Mouse (Mus musculus): ENCODE results near the gene Mgme1. TPM values are rescaled to one million over a fixed set of nuclear protein-coding genes. Genes with fewer than 3 reads are reported as not detected.

Gene Mgme1
- 12.9 and 14.2 TPM in 2 replicates for polyA plus RNA-seq (2015; fragmentation: Nextera tagmentation; extraction: Ambion mirVana)

- H3K4me3 ChIP-seq: peak within 1 kb of the TSS; percentile 77
- H3K27me3 ChIP-seq: no peaks in the 10 kb centered on the region
- WGBS: under 1% methylated on average over 92 of the region's 93 CpGs
- H3K36me3 ChIP-seq: no peaks in the 10 kb centered on the region
- peak within 1 kb of the TSS; percentile 92 for H3K27ac ChIP-seq (replicated peaks)
- H3K4me2 ChIP-seq: peak within 1 kb of the TSS; percentile 83
- peaks cover 32% of the 10 kb centered on the region for H3K4me1 ChIP-seq (replicated peaks)
- H3K9ac ChIP-seq: peak within 1 kb of the TSS; percentile 79
- H3K9me3 ChIP-seq: no peaks in the 10 kb centered on the region
- ATAC-seq (ENCODE audit: low FRiP score, low read depth): peak; percentile 99
Observed at GRCm38 (mm10) chr2:144270507-144271420, at the start of gene Mgme1, which contains the start of gene Snx5. Gene Mgme1 (plus strand): TSS chr2:144270663. Gene Snx5 (minus strand): TSS chr2:144270906.

GRCm38 (mm10) chr2:144224351-144224750, 46.1 kb upstream of the Mgme1 start:
- Histone ChIP-seq H3K27me3 (no peaks in the 10 kb centered on the region), H3K4me1 (replicated peaks) (no peaks in the 10 kb centered on the region), H3K36me3 (no peaks in the 10 kb centered on the region), H3K27ac (replicated peaks) (no peak overlapping the region), H3K9ac (no peak overlapping the region), H3K4me2 (no peak overlapping the region), H3K9me3 (no peaks in the 10 kb centered on the region), H3K4me3 (no peak overlapping the region)
- no peak for ATAC-seq (ENCODE audit: low FRiP score, low read depth)
- WGBS: 70% methylated on average over 12 of the region's 12 CpGs

- Histone ChIP-seq H3K4me1 (replicated peaks) (no peaks in the 10 kb centered on the region), H3K4me2 (no peak overlapping the region), H3K9ac (no peak overlapping the region), H3K4me3 (no peak overlapping the region), H3K9me3 (no peaks in the 10 kb centered on the region), H3K27ac (replicated peaks) (no peak overlapping the region), H3K36me3 (no peaks in the 10 kb centered on the region), H3K27me3 (no peaks in the 10 kb centered on the region)
- 77% methylated on average over 12 of the region's 12 CpGs for WGBS
- ATAC-seq (ENCODE audit: low FRiP score, low read depth): no peak
Observed at GRCm38 (mm10) chr2:144226906-144227586, 43.4 kb upstream of the Mgme1 start.

- no peaks in the 10 kb centered on the region for H3K27me3 ChIP-seq
- no peaks in the 10 kb centered on the region for H3K9me3 ChIP-seq
- H3K36me3 ChIP-seq: no peaks in the 10 kb centered on the region
- no peak overlapping the region for H3K4me3 ChIP-seq
- no peak overlapping the region for H3K4me2 ChIP-seq
- H3K4me1 ChIP-seq (replicated peaks): no peaks in the 10 kb centered on the region
- 82% methylated on average over 12 of the region's 12 CpGs for WGBS
- H3K27ac ChIP-seq (replicated peaks): no peak overlapping the region
- H3K9ac ChIP-seq: no peak overlapping the region
- ATAC-seq (ENCODE audit: low FRiP score, low read depth): no peak
Observed at GRCm38 (mm10) chr2:144228521-144229346, 41.7 kb upstream of the Mgme1 start.

- H3K36me3 ChIP-seq: no peaks in the 10 kb centered on the region
- H3K9ac ChIP-seq: no peak overlapping the region
Observed at GRCm38 (mm10) chr2:144229647-144230046, 40.8 kb upstream of the Mgme1 start.

GRCm38 (mm10) chr2:144230498-144230897, 40.0 kb upstream of the Mgme1 start:
- H3K27ac ChIP-seq (replicated peaks): no peak overlapping the region
- WGBS: 67% methylated on average over 7 of the region's 7 CpGs
- H3K36me3 ChIP-seq: no peaks in the 10 kb centered on the region
- no peaks in the 10 kb centered on the region for H3K4me1 ChIP-seq (replicated peaks)
- no peaks in the 10 kb centered on the region for H3K9me3 ChIP-seq
- H3K4me3 ChIP-seq: no peak overlapping the region
- H3K27me3 ChIP-seq: no peaks in the 10 kb centered on the region
- no peak overlapping the region for H3K9ac ChIP-seq
- no peak overlapping the region for H3K4me2 ChIP-seq
- no peak for ATAC-seq (ENCODE audit: low FRiP score, low read depth)

More at GRCm38 (mm10) chr2:144229647-144230046, 40.8 kb upstream of the Mgme1 start:
- Histone ChIP-seq H3K27ac (replicated peaks) (no peak overlapping the region), H3K4me1 (replicated peaks) (no peaks in the 10 kb centered on the region), H3K4me2 (no peak overlapping the region), H3K9me3 (no peaks in the 10 kb centered on the region), H3K27me3 (no peaks in the 10 kb centered on the region), H3K4me3 (no peak overlapping the region)
- 92% methylated on average over 14 of the region's 14 CpGs for WGBS
- ATAC-seq (ENCODE audit: low FRiP score, low read depth): no peak

- Histone ChIP-seq H3K36me3 (no peaks in the 10 kb centered on the region), H3K9me3 (no peaks in the 10 kb centered on the region), H3K4me3 (no peak overlapping the region), H3K27ac (replicated peaks) (no peak overlapping the region), H3K4me2 (no peak overlapping the region), H3K27me3 (no peaks in the 10 kb centered on the region), H3K4me1 (replicated peaks) (no peaks in the 10 kb centered on the region), H3K9ac (no peak overlapping the region)
- no peak for ATAC-seq (ENCODE audit: low FRiP score, low read depth)
- 80% methylated on average over 5 of the region's 5 CpGs for WGBS
Observed at GRCm38 (mm10) chr2:144231115-144231514, 39.3 kb upstream of the Mgme1 start.

- 58% methylated on average over 3 of the region's 3 CpGs for WGBS
Observed at GRCm38 (mm10) chr2:144233534-144233933, 36.9 kb upstream of the Mgme1 start.

GRCm38 (mm10) chr2:144235776-144236175, 34.7 kb upstream of the Mgme1 start:
- no peaks in the 10 kb centered on the region for H3K27me3 ChIP-seq
- H3K4me3 ChIP-seq: no peak overlapping the region
- H3K36me3 ChIP-seq: no peaks in the 10 kb centered on the region
- WGBS: 62% methylated on average over 3 of the region's 3 CpGs
- H3K9ac ChIP-seq: no peak overlapping the region
- H3K4me2 ChIP-seq: no peak overlapping the region
- ATAC-seq (ENCODE audit: low FRiP score, low read depth): no peak
- H3K9me3 ChIP-seq: no peaks in the 10 kb centered on the region
- H3K27ac ChIP-seq (replicated peaks): no peak overlapping the region
- no peaks in the 10 kb centered on the region for H3K4me1 ChIP-seq (replicated peaks)

More at GRCm38 (mm10) chr2:144233534-144233933, 36.9 kb upstream of the Mgme1 start:
- no peak overlapping the region for H3K4me2 ChIP-seq
- no peak for ATAC-seq (ENCODE audit: low FRiP score, low read depth)
- H3K9me3 ChIP-seq: no peaks in the 10 kb centered on the region
- H3K9ac ChIP-seq: no peak overlapping the region
- H3K36me3 ChIP-seq: no peaks in the 10 kb centered on the region
- no peaks in the 10 kb centered on the region for H3K27me3 ChIP-seq
- H3K4me1 ChIP-seq (replicated peaks): no peaks in the 10 kb centered on the region
- H3K27ac ChIP-seq (replicated peaks): no peak overlapping the region
- H3K4me3 ChIP-seq: no peak overlapping the region

- no peaks in the 10 kb centered on the region for H3K36me3 ChIP-seq
- H3K27me3 ChIP-seq: no peaks in the 10 kb centered on the region
- H3K4me1 ChIP-seq (replicated peaks): no peaks in the 10 kb centered on the region
- H3K4me3 ChIP-seq: no peak overlapping the region
- H3K9me3 ChIP-seq: no peaks in the 10 kb centered on the region
- no peak overlapping the region for H3K9ac ChIP-seq
- no peak overlapping the region for H3K27ac ChIP-seq (replicated peaks)
- H3K4me2 ChIP-seq: 0 out of 2 replicates have a peak overlapping the region, but pooled peaks have one; percentile 4
- ATAC-seq (ENCODE audit: low FRiP score, low read depth): no peak
- 60% methylated on average over 9 of the region's 9 CpGs for WGBS
Observed at GRCm38 (mm10) chr2:144236791-144237584, 33.5 kb upstream of the Mgme1 start.

- no peaks in the 10 kb centered on the region for H3K36me3 ChIP-seq
- no peak overlapping the region for H3K27ac ChIP-seq (replicated peaks)
- no peak overlapping the region for H3K4me2 ChIP-seq
- no peak for ATAC-seq (ENCODE audit: low FRiP score, low read depth)
- no peak overlapping the region for H3K4me3 ChIP-seq
- no peaks in the 10 kb centered on the region for H3K4me1 ChIP-seq (replicated peaks)
- H3K9me3 ChIP-seq: no peaks in the 10 kb centered on the region
- H3K27me3 ChIP-seq: no peaks in the 10 kb centered on the region
- H3K9ac ChIP-seq: no peak overlapping the region
- 67% methylated on average over 6 of the region's 6 CpGs for WGBS
Observed at GRCm38 (mm10) chr2:144238341-144238740, 32.1 kb upstream of the Mgme1 start.
